Mouse (Mus musculus): ENCODE results near the gene AW549877.

Gene AW549877

DNA sequence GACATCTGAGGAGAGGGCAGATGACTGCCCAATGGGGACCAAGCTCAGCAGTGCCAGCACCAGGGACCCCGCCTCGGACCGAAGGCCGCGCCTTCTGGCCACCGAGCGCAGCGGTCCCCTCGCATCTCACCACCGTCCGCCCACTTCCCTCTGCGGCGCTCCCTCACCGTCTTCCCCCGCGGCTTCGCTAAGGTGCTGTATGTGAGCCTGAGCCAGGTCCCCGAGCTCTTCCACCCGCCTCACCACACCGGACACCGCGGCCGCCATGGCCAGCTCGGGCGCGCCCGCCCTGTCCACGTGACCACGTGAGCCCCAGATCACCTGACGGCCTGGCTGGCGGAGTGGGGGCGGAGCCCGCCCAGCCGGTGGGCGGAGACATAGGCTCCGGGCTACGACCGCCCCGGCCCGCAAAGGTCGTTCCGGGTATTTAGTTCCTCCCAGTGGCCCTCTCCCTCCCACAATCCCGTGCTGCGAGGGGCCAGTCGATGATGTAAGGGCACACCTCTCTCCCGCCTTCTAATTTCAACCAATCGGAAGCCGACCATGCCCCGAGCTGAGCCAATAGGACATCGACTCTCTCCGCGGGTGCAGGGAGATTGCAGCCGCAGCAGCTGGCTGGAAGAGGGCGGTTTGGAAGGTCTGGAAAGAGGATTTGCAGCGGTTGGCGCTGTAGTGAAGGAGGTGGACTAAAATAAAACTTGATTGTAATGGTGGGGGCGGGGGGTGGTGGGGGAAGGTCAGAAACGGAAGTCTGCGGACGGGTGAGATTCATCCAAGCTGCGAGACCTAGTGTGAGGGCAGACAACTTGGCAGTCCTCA is at the start of gene AW549877:
TSS of gene AW549877 (minus strand) at position 297 of the 819 bp plus-strand sequence.
- DNase-seq = peak; percentile 99

DNA sequence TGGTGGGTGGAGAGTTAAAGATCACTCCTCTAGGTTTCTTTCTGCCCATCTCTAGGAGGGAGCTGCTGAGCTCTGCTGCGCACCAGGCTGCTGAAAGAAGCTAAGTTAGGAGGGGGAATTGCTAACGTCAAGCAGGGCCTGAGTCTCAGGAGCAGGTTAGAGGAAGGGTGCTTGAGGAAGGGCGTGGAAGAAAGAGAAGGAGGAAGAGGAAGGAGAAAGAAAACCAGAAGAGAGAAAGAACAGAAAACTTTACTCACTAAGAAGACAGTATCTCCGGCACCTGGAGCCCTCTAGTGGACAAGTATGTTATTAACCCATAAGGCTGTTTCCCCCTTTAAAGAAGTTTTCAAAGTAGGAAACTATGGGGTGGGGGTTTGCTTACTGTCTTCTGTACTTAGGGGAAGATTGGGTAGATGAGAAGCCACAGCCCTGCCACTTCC is 47.5 kb upstream of the AW549877 start:
- DNase-seq = peak; percentile 50

DNA sequence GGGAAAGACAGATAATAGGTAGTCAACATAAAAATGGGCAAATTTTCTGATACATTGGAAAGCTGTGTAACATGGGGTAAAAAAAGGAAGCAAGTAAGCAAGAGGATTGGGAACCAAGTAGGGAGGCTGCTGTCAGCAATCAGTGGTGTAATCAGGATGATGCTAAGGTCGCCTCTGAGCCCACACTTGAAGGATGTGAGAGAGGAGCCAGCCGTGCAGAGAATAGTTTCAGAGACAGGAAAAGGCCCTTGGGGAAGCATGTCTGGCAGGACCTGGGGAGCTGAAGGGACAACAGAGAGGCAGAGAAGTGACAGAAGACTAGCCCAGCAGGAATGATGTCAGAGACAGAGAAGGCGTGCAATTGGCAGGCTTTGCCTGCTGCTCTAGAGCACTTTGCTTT is 46.9 kb upstream of the AW549877 start:
- DNase-seq = no peak

DNA sequence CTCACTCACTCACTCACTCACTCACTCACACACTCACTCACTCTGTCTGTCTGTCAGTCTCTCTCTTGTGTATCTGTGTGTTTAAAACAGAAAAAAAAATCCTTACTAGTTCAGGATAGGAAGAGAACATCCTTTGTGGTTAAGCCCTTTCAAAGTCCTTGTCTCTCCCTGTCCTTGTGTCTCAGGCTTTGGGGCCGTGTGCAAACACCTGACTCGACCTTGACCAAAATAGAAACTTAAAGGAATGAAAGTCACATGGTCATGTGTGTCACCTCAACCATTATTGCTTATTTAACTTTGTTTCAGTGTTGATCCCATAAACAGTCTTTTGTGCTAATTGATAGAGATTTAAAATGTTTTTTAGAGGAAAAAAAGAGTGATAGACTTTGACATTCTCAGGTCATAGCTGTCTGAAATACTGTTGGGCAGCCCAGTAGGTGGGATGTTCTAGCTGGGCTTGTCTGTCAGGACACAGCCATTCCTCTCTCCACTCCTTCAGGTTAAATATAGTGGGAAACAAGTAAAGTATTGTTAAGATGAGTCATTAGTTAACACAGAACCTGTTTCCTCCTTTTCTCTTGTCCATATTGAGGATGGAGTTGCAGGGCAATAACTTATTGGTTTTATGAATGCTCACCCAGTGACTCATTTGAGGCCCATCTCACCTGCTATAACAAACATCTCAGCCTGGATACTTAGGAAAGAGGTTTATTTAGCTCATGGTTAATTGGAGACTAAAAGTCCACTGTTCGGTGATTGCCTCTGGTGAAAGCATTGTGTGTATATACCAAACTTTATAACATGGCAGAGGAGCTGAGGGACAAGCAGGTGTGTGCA is 37.8 kb upstream of the AW549877 start:
- DNase-seq = no peak

DNA sequence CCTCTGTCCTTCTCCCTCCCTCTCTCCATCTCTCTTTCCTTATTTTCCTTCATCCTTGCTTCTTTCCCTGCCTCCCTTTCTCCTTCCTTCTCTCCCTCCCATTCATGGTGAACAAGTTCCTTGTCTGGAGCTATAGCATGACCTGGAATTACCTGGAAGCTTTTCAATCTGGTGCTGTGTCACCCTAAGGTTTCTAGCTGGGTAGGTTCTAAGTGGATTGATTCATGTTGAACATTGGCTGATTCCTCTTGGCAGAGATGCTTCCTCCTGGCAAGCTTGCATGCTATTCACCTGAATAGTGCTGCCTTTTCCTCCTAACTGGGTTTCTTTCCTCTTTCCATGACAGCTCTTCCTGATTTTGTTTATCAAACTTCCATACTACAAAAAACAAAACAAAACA is 33.4 kb upstream of the AW549877 start:
- DNase-seq = no peak

DNA sequence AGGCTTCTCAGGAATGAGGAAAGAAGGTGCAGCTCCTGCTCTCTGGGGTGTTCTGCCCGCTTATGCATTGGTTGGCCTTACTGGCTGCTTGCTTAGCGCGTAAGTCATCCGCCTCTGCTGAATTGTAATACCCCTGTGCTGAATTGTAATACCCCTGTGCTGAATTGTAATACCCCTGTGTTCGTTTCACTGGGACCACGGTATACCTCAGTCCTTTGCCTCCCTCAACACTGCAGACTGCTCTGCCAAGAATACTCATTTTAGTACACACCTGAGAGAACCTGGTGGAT is 32.8 kb upstream of the AW549877 start:
- DNase-seq = no peak

DNA sequence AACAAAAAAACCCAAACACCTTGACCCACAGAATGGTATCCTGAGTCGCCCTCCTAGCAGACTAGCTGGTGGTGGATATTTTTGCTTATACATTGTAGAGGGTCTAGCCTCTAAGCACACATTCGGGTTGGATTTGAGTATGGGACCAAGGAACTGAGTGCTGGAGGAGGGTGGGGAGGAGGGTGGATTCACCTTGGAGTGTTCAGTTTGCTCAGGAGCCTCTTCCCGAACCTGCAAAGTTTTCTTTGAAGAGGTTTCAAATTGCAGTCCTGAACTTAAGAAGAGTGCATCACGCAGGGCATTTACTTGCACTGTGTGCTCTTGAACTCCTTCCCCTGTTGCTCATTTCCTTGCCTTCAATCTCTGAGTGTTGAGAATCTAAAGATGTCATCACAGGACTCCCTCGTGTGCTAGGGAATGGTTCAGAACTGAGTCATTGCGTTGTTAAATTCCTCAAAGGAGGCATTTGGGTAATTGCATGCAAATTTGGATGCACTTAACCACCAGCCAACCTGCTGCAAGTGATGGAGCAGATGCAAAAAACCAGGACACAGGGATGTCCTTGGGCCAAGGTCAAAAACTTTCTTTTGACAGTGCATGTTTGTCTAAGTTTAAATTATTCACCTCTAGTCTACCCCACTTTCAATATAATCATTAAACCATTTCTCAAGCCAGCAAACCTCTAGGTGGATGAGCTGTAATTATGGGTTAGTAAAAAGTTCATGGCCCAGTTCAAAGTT is 32.3 kb upstream of the AW549877 start:
- no peak for DNase-seq

DNA sequence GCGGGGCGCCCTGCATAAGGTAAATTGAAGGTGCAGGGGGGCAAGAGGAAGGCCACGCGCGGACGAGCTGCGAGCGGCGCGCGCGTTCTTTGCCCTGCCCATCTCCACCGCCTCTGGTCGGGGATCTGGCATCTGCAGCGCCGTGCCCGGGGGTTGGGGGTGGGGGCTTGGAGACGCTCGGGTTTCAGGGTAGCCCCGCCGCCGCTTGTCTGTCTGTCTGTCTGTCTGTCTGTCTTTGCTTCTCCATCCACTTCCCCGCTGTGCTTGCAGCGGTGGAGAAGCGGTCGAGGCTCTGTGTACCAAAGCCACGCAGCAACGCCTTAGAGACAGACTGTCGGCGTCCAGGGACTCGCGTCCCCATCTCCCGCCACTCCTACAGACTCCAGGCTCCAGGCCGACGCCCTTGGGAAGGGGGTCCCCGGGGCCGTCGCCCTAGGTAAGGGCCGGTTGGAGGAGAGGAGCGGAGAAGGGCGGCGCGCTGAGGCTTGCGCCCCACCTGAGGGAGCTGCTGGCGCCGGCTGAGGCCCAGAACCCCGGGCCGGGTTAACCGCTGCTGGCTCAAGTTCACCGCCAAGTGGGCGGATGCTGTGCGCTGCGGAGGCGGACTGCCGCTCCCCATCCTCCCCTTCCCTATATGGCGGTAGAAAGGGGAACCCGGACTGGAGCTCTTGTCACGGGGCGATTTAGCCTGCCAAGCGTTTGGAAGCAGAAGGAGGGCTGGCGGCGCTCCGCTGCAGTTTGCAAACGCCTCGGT is 31.5 kb upstream of the AW549877 start:
- peak; percentile 89 for DNase-seq

DNA sequence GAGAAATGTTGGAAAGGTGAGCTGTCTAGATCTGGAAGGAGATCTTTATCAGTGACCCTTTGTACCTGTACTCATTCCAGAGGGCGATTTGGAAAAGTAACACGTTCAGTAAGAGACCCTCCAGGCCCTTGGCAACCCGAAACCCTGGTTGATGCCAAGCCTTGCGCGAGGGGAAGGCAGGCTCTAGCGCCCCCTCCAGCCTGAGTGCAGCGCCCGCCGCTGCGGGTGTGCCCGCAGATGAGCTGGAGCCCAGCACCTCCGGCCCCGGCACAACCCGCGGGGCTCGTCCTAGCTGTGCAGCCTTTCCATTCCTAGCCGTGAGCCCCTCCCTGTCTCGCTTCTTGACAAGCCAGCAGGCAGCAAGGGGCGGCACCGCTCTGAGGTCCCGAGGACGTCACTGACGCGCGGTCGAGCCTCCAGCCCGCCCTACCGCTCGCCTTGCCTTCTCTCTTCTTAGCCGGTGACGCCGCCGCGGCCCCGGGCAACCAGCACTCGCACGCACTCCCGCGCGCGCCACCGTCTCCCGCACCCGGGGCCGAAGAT is 30.8 kb upstream of the AW549877 start, which contains the start of gene Oxct1:
TSS of gene Oxct1 (plus strand) at position 153 of the 543 bp plus-strand sequence.
- DNase-seq = peak; percentile 93

DNA sequence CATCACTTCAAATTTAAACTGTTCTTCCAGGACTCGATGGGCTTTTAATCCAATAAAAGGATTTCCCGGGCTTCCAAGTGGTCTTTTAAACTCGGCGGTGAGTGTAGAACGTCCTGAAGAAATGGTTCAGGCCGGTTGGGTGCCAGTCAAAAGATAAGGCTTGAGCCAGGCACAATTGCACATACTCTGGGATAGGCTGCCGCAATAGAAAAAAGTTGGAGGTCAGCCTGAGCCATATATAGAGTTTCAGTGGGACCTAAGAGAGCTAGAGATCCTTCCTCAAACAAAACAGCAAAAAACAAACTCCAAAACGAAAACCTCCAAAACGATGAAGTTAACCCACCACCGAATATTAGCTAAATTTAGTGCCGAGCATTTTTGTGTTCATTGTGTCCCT is 30.0 kb upstream of the AW549877 start:
- no peak for DNase-seq

DNA sequence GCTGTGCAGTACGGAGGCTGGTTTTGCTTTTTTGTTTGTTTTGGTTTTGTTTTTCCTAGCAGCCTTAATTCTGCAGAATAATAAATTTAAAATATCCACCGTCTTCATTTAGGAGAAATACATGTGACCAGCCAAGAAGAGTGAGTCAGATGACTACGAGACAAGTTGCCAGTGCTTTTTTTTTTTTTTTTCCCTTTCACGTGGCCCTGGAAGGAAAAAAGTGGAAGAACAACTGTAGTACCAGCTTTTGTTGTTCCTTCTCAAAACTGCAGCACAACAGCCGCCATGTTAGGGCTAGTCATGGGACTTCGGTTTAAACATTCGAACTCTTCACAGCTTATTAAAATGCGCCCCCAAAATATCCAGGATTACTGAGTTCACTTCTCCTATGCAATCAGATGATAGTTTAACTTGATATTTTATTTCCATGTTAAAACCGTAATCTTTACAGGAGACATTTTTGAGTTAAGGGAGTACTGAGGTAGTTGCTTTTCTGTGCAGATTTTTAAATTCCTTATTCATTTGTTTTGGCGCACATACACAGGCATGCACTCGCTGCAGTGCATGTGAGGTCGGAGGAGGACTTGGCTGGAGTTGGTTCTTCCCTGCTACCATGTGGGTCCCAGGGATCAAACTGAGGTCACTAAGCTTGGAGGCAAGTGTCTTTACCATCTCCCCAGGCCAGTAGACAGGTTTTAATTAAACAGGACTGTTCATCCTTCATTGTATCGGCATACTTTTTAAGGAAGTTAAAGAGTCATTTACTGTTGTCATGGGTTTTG is 29.4 kb upstream of the AW549877 start:
- no peak for DNase-seq

DNA sequence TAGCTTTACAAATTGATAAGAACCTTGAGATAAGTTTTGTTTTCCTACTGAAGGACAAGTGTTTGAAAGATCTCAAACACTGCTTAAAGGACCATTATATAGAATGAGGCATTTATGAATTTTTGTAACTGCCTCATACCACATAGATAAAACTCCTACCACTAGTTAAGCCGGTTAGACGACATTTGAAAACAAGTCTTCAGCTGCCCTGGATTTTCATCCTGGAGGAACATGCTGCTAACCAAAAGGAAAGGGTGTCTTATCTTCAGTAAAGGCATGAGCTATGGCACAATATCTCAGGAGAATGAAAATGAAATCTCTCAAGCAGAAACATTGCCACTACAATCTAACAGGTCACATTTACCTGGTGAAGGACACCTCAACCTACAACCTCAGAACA is 28.2 kb upstream of the AW549877 start:
- DNase-seq = no peak

DNA sequence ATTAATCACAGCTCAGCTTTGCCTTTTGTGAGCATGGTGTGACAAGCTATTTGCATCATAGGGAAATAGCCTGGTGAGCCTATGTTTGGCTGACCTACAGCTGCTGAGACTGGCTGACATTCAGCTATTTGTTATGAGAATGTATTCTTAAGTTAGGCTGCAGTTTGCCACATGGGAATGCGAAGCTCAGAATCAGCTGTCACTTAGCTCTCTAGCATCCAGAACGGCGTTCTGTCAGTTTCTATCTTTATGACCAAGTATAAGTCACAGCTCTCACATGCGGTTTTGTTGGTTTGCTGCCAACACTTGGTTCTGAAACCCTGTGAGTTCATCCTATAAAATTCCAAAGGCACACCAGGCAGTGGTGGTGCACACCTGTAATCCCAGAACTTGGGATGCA is 25.2 kb upstream of the AW549877 start:
- peak; percentile 29 for DNase-seq

DNA sequence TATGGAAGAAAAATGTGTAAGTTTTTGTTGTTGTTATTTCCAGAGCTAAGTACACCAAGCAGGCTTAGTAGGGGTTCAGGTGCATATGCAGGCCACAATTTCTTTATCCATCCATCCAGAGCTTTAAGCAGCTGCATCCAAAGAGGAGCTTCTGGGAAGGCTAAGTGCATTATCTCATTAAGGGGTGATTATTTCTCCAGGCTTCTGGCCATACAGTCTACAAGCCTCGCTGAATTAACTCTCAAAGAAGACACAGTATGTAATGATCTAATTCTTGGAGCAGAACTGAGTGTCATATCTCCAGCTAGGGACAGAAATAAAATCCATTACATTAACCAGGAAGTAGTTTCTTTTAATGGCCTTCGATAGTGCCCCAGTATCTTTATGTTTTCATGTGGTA is 18.3 kb upstream of the AW549877 start:
- no peak for DNase-seq

DNA sequence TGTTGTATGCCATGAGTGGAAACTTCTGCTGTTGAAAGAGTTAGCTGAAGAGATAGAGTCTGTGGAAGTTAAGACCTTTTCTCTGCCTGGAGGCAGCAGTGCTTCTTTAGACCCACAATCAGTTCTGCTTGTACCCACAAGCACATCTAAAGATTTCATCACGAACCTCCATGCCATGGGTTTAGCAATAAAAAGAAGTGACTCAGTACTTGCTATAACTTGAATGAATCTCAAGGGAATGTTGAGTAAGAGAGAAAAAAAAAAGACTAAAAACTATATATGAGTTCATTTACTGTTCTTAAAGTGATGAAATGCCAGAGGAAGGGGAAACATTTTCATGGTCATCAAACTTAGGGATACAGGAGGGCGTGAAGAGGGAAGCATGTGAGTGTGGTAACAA is 5.0 kb upstream of the AW549877 start:
- no peak for DNase-seq

DNA sequence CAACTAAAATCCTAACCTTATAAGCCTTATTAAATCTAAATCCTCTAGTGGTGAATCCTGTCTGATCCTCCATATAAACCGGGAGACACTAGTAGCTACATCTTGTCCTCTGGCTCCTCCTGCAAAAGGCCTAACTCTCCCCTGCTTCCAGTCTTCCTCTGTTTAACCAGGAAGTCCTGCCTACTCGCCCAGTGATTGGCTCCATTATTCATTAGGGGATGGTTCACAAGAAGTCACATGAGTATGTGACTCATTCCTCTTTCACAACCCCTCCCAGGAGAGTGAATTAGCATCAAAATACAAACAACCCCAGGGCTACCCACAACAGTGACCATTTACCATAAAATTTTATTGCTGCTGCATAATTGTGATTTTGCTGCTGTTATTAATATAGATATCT is 3.6 kb upstream of the AW549877 start:
- DNase-seq = no peak

DNA sequence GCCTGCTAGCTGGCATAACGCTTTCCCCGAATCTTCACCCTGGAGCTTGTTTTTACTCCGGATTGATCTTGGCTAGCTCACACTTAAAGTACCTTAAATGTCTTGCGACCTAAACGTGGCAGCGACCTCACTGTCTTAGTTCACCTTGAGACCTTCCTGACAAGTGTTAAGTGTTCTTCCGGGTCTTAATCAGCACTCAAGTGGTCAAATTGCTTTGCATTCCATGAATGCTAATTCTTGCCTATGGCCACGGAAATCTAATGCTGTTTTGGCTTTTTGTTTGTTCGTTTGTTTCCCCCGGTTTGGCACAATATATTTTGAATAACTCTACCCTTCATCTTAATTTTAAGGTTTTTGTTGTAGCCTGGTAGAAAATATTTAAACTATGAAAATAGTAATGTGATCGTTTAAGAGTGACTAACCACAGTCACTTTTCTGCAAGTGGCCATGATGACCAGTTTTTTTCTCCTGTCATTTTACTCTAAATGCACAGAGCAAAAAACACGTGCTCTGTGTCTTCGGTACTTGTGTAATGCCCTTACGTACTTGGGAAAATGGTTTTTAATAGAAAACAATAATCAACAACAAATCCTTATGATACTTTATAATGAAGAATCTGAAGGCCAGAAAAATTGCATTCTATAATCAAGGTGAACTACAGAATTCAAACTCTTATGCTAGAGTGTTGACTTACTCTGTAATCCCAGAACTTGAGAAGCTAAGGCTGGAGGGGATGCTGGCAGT is 895 bp upstream of the AW549877 start:
- DNase-seq = no peak

DNA sequence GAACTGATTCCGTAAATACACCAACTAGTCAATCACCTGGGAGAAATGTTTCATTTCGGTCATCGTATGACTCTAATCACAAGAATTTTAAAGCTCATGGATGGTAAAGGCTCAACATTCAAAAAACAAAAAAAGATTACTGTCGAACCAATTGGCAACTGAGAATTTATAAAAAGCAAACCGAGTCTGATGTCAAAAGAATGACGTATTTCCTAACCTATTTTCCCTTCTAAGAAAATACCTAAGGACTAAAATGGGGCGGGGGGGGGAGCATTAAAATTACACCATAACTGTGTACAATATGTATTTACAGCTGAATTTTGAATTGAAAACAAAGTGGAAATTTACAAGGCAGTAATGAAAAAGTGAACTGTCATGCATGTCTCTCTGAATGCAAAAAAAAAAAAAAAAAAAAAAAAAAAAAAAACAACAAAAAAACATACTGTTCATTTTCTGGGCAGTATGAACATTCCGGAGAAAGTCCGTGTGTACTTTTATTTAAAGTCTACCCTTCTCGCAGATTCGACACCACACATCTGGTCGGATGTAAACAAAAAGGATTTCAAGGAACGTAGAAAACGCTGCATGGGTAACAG is 594 bp downstream of the AW549877 start:
- DNase-seq = no peak

DNA sequence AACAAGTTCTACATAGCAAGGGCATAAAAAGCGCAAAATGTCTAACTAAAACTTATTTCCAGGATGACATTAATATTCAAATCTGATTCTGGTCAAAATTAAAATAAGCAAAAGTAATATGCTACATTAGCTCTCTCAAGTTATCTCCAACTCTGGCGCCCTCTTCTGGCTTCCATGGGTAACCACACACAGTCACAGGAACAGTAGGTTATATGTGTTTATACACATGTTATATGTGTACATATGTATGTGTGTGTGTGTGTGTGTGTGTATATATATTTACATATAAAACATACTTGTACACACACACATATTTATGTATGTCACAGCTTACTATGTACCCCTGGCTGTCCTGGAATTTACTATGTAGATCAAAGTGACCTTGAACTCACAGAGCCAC is 7.6 kb downstream of the AW549877 start:
- DNase-seq = peak; percentile 62

DNA sequence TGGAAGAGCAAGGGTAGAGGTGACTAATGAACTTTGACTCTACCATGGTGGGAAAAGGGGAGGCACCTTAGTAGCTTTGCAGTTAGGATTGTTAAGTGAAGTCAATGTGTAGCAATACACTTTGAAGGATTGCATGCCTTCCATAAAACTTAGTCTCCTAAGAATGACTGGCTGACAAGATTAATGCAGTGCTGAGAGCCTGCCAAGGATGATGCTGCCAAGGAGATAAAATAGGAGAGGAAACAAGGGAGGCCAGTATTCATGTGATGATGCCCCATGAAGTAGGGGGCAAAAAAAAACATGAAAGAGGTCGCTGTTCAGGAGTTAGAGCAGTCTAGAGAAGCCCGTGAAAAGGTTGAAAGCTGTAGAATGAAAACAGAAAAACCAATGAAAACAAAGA is 10.7 kb downstream of the AW549877 start:
- no peak for DNase-seq

DNA sequence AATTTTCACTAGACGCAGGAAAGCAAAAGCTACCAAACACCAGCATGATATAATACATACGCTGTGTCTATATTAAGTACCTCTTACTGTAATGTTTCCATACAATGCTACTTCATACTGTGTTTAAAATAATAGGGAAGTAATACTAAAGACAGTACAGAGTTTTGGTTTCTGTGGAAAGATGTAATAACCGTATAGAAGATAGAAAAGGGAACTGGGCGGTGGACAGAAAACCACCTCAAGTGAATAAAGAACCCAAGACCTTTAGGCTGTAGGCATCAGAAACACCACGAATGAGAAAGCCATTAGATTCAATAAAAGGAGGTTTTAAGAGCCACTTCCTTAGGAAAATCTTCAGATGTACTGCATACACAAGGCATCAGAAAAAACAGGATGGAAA is 12.8 kb downstream of the AW549877 start:
- DNase-seq = no peak
